Mouse (Mus musculus) testis, adult 2 months (tissue): Measurements from ENCODE around the gene B4gat1.

Experiments used
- CTCF ChIP-seq: fragments of 200-500 bp; IDR thresholded peaks from 2 replicates; pipeline ENCODE4 v1.5.1; 2012; ENCODE audit warnings: low read depth, mild to moderate bottlenecking, inconsistent platforms, low read length, moderate library complexity; ENCODE audit not compliant: control insufficient read depth, insufficient read depth, insufficient replicate concordance
- POLR2A ChIP-seq: fragments of 200-500 bp; IDR thresholded peaks from 2 replicates; pipeline ENCODE4 v1.6.1; 2012; ENCODE audit warnings: low read depth, mild to moderate bottlenecking, inconsistent platforms, low read length, moderate library complexity; ENCODE audit not compliant: control insufficient read depth

- TF ChIP-seq CTCF (no peak), POLR2A (no peak)
Measured at GRCm38 (mm10) chr19:5013138-5013537, 25.5 kb upstream of the B4gat1 start.
